Mouse (Mus musculus) adrenal gland, postnatal 36 days (tissue): Measurements from ENCODE around the gene Nkx2-1. TPM values are rescaled to one million over a fixed set of nuclear protein-coding genes. Genes with fewer than 3 reads are reported as not detected.
A peak's percentile ranks its signal among the peaks of the same experiment; 100 is the strongest.
"Not testable (repeated sequence)": the region's sequence is repeated elsewhere in the genome, so short reads cannot be mapped to it uniquely, and the experiment has no call there.

ENCODE experiments used
- DNase-seq, 2 experiments: peaks; one replicate each; pipeline ENCODE4 v3.0.0; 2021; ENCODE audit warnings: mixed read lengths in 1 of 2
- long read RNA-seq, 2 experiments: library from polyadenylated mRNA; stranded (forward); transcript quantifications; one replicate each; pipeline ENCODE4 v2.0.0; 2021; ENCODE audit warnings: borderline sequencing depth in 2 of 2
- total RNA-seq, 2 experiments: library from RNA; stranded (reverse); gene quantifications; 2 replicates each; pipeline ENCODE4 v1.2.3; 2021

The Nkx2-1 gene
- total RNA-seq = not detected
- long read RNA-seq, experiment 1 = 0 reads
- long read RNA-seq, experiment 2 = 0 reads

DNA sequence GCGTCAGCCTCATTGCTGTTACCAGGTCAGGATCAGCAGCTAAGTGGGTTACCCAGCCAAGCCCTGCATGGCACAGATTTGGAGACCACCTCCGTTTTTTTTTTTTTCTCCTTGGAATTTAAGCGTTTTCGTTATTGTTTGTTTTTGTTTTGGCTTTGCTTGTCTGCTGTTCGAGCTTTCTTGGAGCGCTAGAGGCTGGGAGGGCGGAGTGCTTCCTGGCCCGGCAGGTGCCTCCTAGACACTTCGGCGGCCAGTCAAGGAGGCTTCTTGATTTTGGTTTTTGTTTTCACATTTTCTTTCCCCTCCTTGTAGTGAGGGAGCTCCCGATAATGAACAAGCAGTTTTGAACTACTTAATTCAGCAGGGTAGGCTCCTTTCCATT is at the start of gene Nkx2-1:
Gene Nkx2-1, minus strand, starts transcription at position 25 of the 382 bp plus-strand sequence.
- no peak for DNase-seq

DNA sequence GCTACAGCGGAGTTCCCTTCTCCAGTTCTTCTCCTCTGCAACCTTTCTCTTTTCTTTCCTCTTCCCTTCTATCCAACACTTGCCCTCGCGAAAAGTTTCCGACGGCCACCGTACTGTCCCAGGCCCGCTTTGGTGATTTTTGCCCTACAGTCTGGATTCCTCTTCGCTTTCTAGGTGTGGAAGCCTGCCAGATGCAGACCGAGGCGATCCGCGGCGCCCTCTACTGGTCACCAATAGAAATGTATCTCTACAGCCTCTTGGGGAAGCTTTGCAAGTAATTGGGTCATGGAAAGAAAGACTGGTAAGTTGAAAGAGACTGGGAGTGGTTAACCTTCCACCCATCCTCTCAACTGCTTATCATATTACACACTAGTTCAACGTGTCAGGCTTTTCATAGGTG is 4.4 kb upstream of the Nkx2-1 start:
- peak; percentile 79 to 80 for DNase-seq

GRCm38 (mm10) chr12:56540591-56540990 is 3.9 kb upstream of the Nkx2-1 start:
- no peak for DNase-seq

DNA sequence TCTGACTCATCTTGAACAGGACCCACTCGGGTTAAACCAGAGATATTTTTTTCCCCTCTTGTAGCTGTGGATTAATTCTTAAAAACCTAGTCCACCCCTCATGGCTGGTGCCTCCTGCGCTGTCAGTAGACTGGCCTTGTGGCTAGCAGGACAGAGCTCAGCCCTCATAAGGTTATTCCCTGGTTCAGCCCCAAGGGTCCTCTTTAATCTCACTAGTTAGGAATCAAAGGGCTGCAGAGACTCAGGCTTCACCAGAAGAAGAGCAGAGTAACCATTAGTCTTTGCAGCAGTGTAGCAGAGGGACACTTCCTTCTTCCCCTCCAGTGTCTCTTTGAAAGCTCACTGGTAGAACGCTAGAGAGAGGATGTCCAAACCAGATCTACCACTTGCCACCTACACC is 1.9 kb upstream of the Nkx2-1 start:
- DNase-seq = no peak

GRCm38 (mm10) chr12:56537931-56538330 is 1.2 kb upstream of the Nkx2-1 start:
- DNase-seq = no peak

GRCm38 (mm10) chr12:56537342-56537741 is 634 bp upstream of the Nkx2-1 start:
- no peak for DNase-seq

DNA sequence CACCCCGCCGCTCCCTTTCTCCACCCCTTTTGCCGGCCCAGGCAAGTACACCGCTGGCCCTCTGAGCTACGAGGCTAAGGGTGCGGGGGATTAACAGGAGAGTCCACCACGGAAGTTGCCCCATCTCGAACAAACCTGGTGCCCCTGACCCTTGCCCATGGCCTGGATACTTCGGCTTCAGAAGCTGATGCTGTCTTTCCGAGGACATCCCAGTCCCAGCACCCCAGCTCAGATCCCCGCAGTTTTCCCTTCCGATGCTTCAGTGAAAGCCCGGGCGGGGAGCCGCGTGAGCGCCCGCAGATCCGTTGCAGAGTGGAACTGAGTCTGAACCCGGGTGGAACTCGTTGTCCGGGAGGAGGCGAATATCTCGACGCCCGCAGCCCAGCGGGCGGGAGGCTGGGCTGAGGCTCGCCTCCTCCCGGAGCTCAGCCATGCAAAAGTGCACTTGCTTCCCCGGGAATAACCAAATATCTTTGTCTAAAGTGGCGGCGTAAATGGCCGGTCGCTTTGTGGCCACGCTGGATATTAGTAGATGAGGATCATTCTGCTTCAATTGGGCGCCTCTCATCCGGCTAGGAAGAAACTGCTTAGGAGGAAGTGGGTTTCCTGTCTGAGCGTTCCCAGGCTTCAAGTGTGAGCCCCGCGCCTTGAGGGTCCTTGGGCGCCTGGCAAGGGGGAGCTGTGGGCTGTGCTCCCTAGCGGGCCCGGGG is 379 bp downstream of the Nkx2-1 start:
- DNase-seq = no peak

GRCm38 (mm10) chr12:56535411-56536173 is 1.1 kb downstream of the Nkx2-1 start:
- no peak for DNase-seq

GRCm38 (mm10) chr12:56534651-56535326 is 1.9 kb downstream of the Nkx2-1 start:
- DNase-seq = peak in 1 of 2 experiments; percentile 10

DNA sequence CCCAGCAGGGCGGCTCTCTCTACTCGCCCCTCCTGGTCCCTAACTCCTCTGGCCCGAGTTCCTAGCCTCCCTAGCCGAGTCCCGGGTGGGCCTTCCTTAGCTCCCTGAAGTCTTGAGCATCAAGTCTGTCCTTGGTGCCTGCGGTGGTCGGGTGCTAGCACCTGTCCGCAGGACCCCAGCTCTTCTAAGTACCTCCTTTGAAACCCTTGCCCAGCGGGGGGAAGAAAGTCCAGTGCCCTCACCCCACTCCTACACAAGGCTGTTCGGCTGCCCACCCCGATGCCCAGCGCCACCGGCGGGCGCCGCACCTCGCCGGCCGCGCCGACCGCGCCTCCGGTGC is 2.4 kb downstream of the Nkx2-1 start:
- DNase-seq = no peak

GRCm38 (mm10) chr12:56533501-56534310 is 3.0 kb downstream of the Nkx2-1 start:
- DNase-seq = no peak

- no peak for DNase-seq
These were observed 3.7 kb downstream of the Nkx2-1 start for GRCm38 (mm10) chr12:56532986-56533495.

DNA sequence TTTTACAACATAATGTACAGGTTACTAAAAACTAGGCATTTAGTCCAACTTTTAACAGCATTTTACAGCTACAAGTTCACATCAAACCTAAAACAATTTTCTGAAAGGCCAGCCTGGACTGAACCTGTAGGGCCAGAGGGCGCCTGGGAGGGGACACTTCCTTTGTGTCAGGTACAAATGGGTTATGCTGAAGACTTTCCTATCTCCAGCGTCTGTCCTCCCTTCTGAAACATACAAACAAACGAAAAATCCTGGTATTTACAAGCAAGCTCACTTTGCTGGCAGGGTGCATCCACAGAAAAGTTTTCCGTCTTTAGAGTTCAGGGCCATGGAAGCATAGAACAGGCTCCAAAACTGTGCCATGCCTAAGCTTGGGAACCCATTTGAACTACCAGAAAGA is 4.6 kb downstream of the Nkx2-1 start:
- DNase-seq = no peak

GRCm38 (mm10) chr12:56531051-56531620 is 5.6 kb downstream of the Nkx2-1 start:
- no peak for DNase-seq

GRCm38 (mm10) chr12:56529931-56530330 is 6.8 kb downstream of the Nkx2-1 start:
- no peak for DNase-seq

GRCm38 (mm10) chr12:56528881-56529681 is 7.6 kb downstream of the Nkx2-1 start:
- no peak for DNase-seq

DNA sequence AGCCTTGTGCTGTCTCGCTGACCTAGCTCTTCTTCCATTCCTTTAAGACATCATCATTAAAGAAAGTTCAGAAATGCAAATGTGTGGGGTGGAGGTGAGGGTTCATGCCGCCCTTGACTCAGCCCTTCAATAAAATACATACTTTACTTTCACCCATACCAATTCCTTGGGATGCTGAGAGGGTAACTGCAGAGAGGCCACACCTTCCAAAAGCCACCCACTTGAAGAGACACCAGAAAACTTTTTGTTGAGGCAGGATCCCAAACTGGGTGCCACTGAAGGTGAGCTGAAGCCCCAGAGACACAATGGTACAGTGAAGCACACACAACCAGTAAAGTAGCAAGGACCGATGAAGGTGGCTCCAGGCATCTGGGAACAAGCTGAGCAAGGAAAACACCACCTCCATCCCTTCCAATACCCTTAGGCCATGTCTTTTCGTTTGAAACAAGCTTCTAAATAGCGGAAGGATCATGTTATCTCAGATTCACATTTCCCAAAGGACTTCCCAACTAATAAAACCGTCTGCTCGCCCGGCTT is 8.6 kb downstream of the Nkx2-1 start:
- DNase-seq = no peak

DNA sequence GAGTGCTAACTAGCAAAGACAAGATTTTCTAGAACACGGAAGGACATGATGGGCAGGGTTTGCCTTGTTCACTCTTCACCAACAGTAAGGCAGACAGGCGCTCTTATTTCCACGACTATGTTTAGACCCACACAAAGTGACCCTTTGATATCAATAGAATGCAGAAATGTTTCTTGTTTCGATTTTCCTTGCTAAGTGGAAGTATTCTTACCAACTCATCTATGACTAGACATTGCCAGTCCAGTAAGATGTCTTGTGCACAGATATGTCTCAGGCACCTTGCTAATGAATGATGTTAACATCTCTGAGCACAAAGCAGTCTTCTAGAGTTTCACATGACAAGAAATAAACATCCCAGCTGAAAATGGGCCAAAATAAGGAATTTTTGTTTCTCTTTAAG is 9.6 kb downstream of the Nkx2-1 start:
- DNase-seq = no peak

DNA sequence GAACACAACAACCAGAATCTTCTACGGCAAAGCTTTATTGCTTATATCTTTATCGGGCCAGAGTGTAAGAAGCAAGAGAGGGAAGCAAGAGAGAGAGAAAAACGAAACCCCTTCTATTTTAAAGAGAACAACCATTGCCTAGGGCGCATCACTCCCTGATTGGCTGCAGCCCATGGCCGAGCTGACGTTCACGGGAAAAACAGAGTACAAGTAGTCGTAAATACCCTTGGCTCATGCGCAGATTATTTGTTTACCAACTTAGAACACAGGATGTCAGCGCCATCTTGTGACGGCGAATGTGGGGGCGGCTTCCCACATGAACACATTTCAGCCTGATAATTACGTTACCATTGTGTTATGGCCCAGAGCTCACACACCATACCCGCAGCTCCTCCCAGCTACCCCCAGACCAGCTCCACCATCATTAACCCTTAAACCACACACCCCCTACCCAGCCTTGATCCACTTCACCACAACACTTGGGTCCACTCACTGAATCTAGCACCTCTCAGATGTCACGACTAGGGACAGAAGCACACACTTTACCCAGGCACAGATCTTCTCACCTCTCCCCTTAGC is 11.4 kb downstream of the Nkx2-1 start:
- not testable (repeated sequence) for DNase-seq

- no peak for DNase-seq
These were observed 12.5 kb downstream of the Nkx2-1 start for GRCm38 (mm10) chr12:56524201-56524600.
